Mouse (Mus musculus) small intestine, adult 2 months (tissue): ENCODE data around the gene Morc3.

Experiments used
- CTCF ChIP-seq: fragments of 200-500 bp; IDR thresholded peaks from 2 replicates; pipeline ENCODE4 v1.5.1; 2012; ENCODE audit warnings: low read depth, mild to moderate bottlenecking, control low read depth, inconsistent platforms, low read length, moderate library complexity, mixed read lengths; ENCODE audit not compliant: insufficient replicate concordance, insufficient read length; ENCODE audit errors: extremely low read depth
- POLR2A ChIP-seq: fragments of 200-500 bp; IDR thresholded peaks from 2 replicates; pipeline ENCODE4 v1.6.1; 2012; ENCODE audit warnings: low read depth, mild to moderate bottlenecking, control low read depth, inconsistent platforms, low read length, moderate library complexity

DNA sequence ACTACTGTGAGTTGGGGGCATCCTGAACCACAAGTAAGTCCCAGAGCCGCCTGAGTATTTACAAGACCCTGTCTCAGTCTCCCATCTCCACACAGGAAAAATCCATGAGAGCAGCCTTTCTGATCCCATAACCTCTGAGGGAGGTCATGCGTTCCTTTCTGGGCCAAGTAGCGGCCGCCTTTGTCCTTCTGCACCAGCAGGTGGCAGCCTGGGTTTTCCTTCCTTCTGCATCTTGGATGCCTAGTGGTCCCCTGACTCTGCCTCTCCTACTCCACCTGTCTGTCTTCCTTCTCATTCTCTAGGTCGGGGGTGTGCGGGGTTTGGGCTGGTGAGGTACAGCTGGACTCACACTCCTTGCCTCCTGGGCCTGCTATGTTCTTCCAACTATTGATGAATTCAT, 71.1 kb downstream of the Morc3 start:
- peak; percentile 36; the same call in 1 of the 2 replicates for TF ChIP-seq CTCF
- no peak for TF ChIP-seq POLR2A
